Mouse (Mus musculus): ENCODE data around the gene Ctnnal1. TPM values are rescaled to one million over a fixed set of nuclear protein-coding genes. Genes with fewer than 3 reads are reported as not detected.

Ctnnal1 gene
- total and polyA plus RNA-seq, 3 experiments: 2.3 to 6.3 TPM; not detected in 1

GRCm38 (mm10) chr4:56894196-56894595 lies 29.2 kb upstream of the Ctnnal1 start:
- no peak for DNase-seq (ENCODE audit: low read depth, low spot score)
- H3K79me2 ChIP-seq (ENCODE audit: control insufficient read depth, insufficient read depth, low read length, poor library complexity): no peaks in the 10 kb centered on the region
- H3K9me3 ChIP-seq (replicated peaks; ENCODE audit: insufficient read depth, low read length): no peaks in the 10 kb centered on the region
- peaks cover 6 to 10% of the 10 kb centered on the region in 2 experiments for H3K36me3 ChIP-seq (ENCODE audit: control insufficient read depth in 1 of 2, insufficient read depth in 2 of 2, low read length in 2 of 2)
- no peak overlapping the region for H3K27ac ChIP-seq (ENCODE audit: control insufficient read depth, low read depth, low read length)
- H3K9ac ChIP-seq (ENCODE audit: control insufficient read depth, low read depth, low read length, poor library complexity, severe bottlenecking): no peak overlapping the region
- H3K4me3 ChIP-seq (ENCODE audit: control insufficient read depth in 1 of 2, insufficient read depth in 1 of 2, low read depth in 2 of 2, low read length in 2 of 2): no peak overlapping the region
- no peak for TF ChIP-seq NELFE (IDR thresholded peaks at IDR 0.05; ENCODE audit: low read depth, low read length)
- TF ChIP-seq ELF1 (IDR thresholded peaks at IDR 0.05; ENCODE audit: low read depth, low read length): no peak
- TF ChIP-seq USF2 (IDR thresholded peaks at IDR 0.05; ENCODE audit: borderline replicate concordance in 1 of 2, insufficient read depth in 1 of 2, low read depth in 1 of 2, low read length in 2 of 2): no peak
- no peak for TF ChIP-seq POLR2A (IDR thresholded peaks at IDR 0.05; ENCODE audit: control insufficient read depth in 1 of 2, insufficient read depth in 1 of 2, low read depth in 1 of 2, low read length in 2 of 2, poor library complexity in 1 of 2)
- TF ChIP-seq CHD2 (IDR thresholded peaks at IDR 0.05; ENCODE audit: low read length): no peak
- no peak for TF ChIP-seq TCF12 (IDR thresholded peaks at IDR 0.05; ENCODE audit: low read depth, low read length)
- no peak for TF ChIP-seq KAT2A (conservative IDR thresholded peaks at IDR 0.05; ENCODE audit: low read depth, low read length)
- no peak for TF ChIP-seq USF1 (IDR thresholded peaks at IDR 0.05; ENCODE audit: low read depth, low read length)
- TF ChIP-seq HCFC1 (IDR thresholded peaks at IDR 0.05; ENCODE audit: low read depth, low read length): no peak
- TF ChIP-seq POLR2AphosphoS2 (IDR thresholded peaks at IDR 0.05; ENCODE audit: low read length): no peak
- no peaks in the 10 kb centered on the region for H3K27me3 ChIP-seq (ENCODE audit: control insufficient read depth in 1 of 2, insufficient read depth in 2 of 2, low read length in 2 of 2)
- peaks cover 7 to 9% of the 10 kb centered on the region in 2 experiments for H3K4me1 ChIP-seq (ENCODE audit: control insufficient read depth in 1 of 2, insufficient read depth in 2 of 2, low read length in 2 of 2)

GRCm38 (mm10) chr4:56892501-56893115 lies 27.6 kb upstream of the Ctnnal1 start:
- 0 out of 2 replicates have a peak overlapping the region, but pooled peaks have one; percentile 4 for H3K9ac ChIP-seq (ENCODE audit: control insufficient read depth, low read depth, low read length, poor library complexity, severe bottlenecking)
- no peaks in the 10 kb centered on the region for H3K27me3 ChIP-seq (ENCODE audit: control insufficient read depth in 1 of 2, insufficient read depth in 2 of 2, low read length in 2 of 2)
- peaks cover 7 to 9% of the 10 kb centered on the region in 2 experiments for H3K4me1 ChIP-seq (ENCODE audit: control insufficient read depth in 1 of 2, insufficient read depth in 2 of 2, low read length in 2 of 2)
- H3K4me3 ChIP-seq (ENCODE audit: control insufficient read depth in 1 of 2, insufficient read depth in 1 of 2, low read depth in 2 of 2, low read length in 2 of 2): 0 out of 4 replicates have a peak overlapping the region, but pooled peaks of 1 of the 2 experiments have one; percentile 25
- no peaks in the 10 kb centered on the region for H3K79me2 ChIP-seq (ENCODE audit: control insufficient read depth, insufficient read depth, low read length, poor library complexity)
- DNase-seq (ENCODE audit: low read depth, low spot score): peak; percentile 49
- peak overlapping the region; percentile 71 for H3K27ac ChIP-seq (ENCODE audit: control insufficient read depth, low read depth, low read length)
- peaks cover 8 to 10% of the 10 kb centered on the region in 2 experiments for H3K36me3 ChIP-seq (ENCODE audit: control insufficient read depth in 1 of 2, insufficient read depth in 2 of 2, low read length in 2 of 2)
- H3K9me3 ChIP-seq (replicated peaks; ENCODE audit: insufficient read depth, low read length): no peaks in the 10 kb centered on the region
- TF ChIP-seq EP300 (IDR thresholded peaks at IDR 0.05; ENCODE audit: low read depth in 1 of 2, low read length in 2 of 2) (peak in 1 of 2 experiments; percentile 25; a peak in 1 of 4 replicates), ZNF384 (IDR thresholded peaks at IDR 0.05; ENCODE audit: low read depth, low read length) (no peak), GATA1 (IDR thresholded peaks at IDR 0.05; ENCODE audit: low read depth, low read length) (peak; percentile 53)

GRCm38 (mm10) chr4:56888483-56888882 lies 23.5 kb upstream of the Ctnnal1 start:
- no peak overlapping the region for H3K27ac ChIP-seq (ENCODE audit: control insufficient read depth, low read depth, low read length)
- H3K27me3 ChIP-seq (ENCODE audit: control insufficient read depth in 1 of 2, insufficient read depth in 2 of 2, low read length in 2 of 2): no peaks in the 10 kb centered on the region
- H3K4me3 ChIP-seq (ENCODE audit: control insufficient read depth in 1 of 2, insufficient read depth in 1 of 2, low read depth in 2 of 2, low read length in 2 of 2): no peak overlapping the region
- no peaks in the 10 kb centered on the region for H3K9me3 ChIP-seq (replicated peaks; ENCODE audit: insufficient read depth, low read length)
- peaks cover 7 to 9% of the 10 kb centered on the region in 2 experiments for H3K4me1 ChIP-seq (ENCODE audit: control insufficient read depth in 1 of 2, insufficient read depth in 2 of 2, low read length in 2 of 2)
- H3K36me3 ChIP-seq (ENCODE audit: control insufficient read depth in 1 of 2, insufficient read depth in 2 of 2, low read length in 2 of 2): peaks cover 7 to 9% of the 10 kb centered on the region in 2 experiments
- H3K79me2 ChIP-seq (ENCODE audit: control insufficient read depth, insufficient read depth, low read length, poor library complexity): no peaks in the 10 kb centered on the region
- DNase-seq (ENCODE audit: low read depth, low spot score): no peak
- H3K9ac ChIP-seq (ENCODE audit: control insufficient read depth, low read depth, low read length, poor library complexity, severe bottlenecking): no peak overlapping the region
- TF ChIP-seq POLR2AphosphoS2 (IDR thresholded peaks at IDR 0.05; ENCODE audit: low read length) (no peak), BHLHE40 (IDR thresholded peaks at IDR 0.05; ENCODE audit: borderline replicate concordance, low read depth, low read length) (no peak), CHD2 (IDR thresholded peaks at IDR 0.05; ENCODE audit: low read length) (no peak), ZNF384 (IDR thresholded peaks at IDR 0.05; ENCODE audit: low read depth, low read length) (no peak), TCF12 (IDR thresholded peaks at IDR 0.05; ENCODE audit: low read depth, low read length) (no peak), MYB (IDR thresholded peaks at IDR 0.05; ENCODE audit: low read depth, low read length) (no peak), E2F4 (IDR thresholded peaks at IDR 0.05; ENCODE audit: borderline replicate concordance, low read depth, low read length) (no peak), SMC3 (IDR thresholded peaks at IDR 0.05; ENCODE audit: low read depth, low read length) (no peak), TAL1 (IDR thresholded peaks at IDR 0.05; ENCODE audit: low read length) (no peak), NELFE (IDR thresholded peaks at IDR 0.05; ENCODE audit: low read depth, low read length) (no peak), POLR2A (IDR thresholded peaks at IDR 0.05; ENCODE audit: control insufficient read depth in 1 of 2, insufficient read depth in 1 of 2, low read depth in 1 of 2, low read length in 2 of 2, poor library complexity in 1 of 2) (no peak), MAX (IDR thresholded peaks at IDR 0.05; ENCODE audit: low read length) (no peak), RCOR1 (IDR thresholded peaks at IDR 0.05; ENCODE audit: low read depth, low read length) (no peak), MXI1 (IDR thresholded peaks at IDR 0.05; ENCODE audit: low read depth, low read length) (no peak), RAD21 (IDR thresholded peaks at IDR 0.05; ENCODE audit: low read depth, low read length) (no peak), ZKSCAN1 (IDR thresholded peaks at IDR 0.05; ENCODE audit: low read depth, low read length) (no peak), EP300 (IDR thresholded peaks at IDR 0.05; ENCODE audit: low read depth in 1 of 2, low read length in 2 of 2) (no peak), USF2 (IDR thresholded peaks at IDR 0.05; ENCODE audit: borderline replicate concordance in 1 of 2, insufficient read depth in 1 of 2, low read depth in 1 of 2, low read length in 2 of 2) (no peak), ZMIZ1 (IDR thresholded peaks at IDR 0.05; ENCODE audit: low read depth, low read length) (no peak)
